Mouse (Mus musculus) intestine, embryonic 15.5 days (tissue): ENCODE data around the gene Slco1c1. TPM values are rescaled to one million over a fixed set of nuclear protein-coding genes. Genes with fewer than 3 reads are reported as not detected.

Experiments
- ATAC-seq: fragments of 200-750 bp; cut with Nextera tagmentation; 2 replicates; pipeline ENCODE4 v1.8.0; 2017; ENCODE audit warnings: moderate TSS enrichment, moderate library complexity
- H3K27ac ChIP-seq: fragments of 300-500 bp; sonication (generic); 2 replicates; pipeline ENCODE4 v1.5.1; 2015; ENCODE audit warnings: mild to moderate bottlenecking, inconsistent platforms
- H3K27me3 ChIP-seq: fragments of 300-500 bp; sonication (generic); replicated peaks from 2 replicates; pipeline ENCODE4 v1.6.1; 2015; ENCODE audit warnings: inconsistent platforms
- H3K36me3 ChIP-seq: fragments of 300-500 bp; sonication (generic); 2 replicates; pipeline ENCODE4 v1.6.1; 2015; ENCODE audit warnings: inconsistent platforms
- H3K4me1 ChIP-seq: fragments of 300-500 bp; sonication (generic); replicated peaks from 2 replicates; pipeline ENCODE4 v1.6.1; 2015; ENCODE audit warnings: inconsistent platforms
- H3K4me2 ChIP-seq: fragments of 300-500 bp; sonication (generic); replicated peaks from 2 replicates; pipeline ENCODE4 v1.6.1; 2015; ENCODE audit warnings: mild to moderate bottlenecking, inconsistent platforms
- H3K4me3 ChIP-seq: fragments of 300-500 bp; sonication (generic); replicated peaks from 2 replicates; pipeline ENCODE4 v1.5.1; 2015; ENCODE audit warnings: inconsistent platforms
- H3K9ac ChIP-seq: fragments of 300-500 bp; sonication (generic); 2 replicates; pipeline ENCODE4 v1.6.1; 2015; ENCODE audit warnings: inconsistent platforms
- H3K9me3 ChIP-seq: fragments of 300-500 bp; sonication (generic); 2 replicates; pipeline ENCODE4 v1.6.1; 2016; ENCODE audit warnings: inconsistent platforms
- WGBS: fragments of 180-500 bp; shearing (Covaris S2); methylation state at CpG from one replicate; pipeline ENCODE4 v1.1.7; 2015; 5-methylcytosine and 5-hydroxymethylcytosine counted together
- polyA plus RNA-seq: library from polyadenylated mRNA; unstranded; fragments of >200 nt; fragmentation: Nextera tagmentation; extraction: Ambion mirVana; gene quantifications from 2 replicates; pipeline ENCODE4 v1.2.1, GENCODE M21; 2015

Gene Slco1c1
- polyA plus RNA-seq: 0.19 and 0.20 TPM in 2 replicates

DNA sequence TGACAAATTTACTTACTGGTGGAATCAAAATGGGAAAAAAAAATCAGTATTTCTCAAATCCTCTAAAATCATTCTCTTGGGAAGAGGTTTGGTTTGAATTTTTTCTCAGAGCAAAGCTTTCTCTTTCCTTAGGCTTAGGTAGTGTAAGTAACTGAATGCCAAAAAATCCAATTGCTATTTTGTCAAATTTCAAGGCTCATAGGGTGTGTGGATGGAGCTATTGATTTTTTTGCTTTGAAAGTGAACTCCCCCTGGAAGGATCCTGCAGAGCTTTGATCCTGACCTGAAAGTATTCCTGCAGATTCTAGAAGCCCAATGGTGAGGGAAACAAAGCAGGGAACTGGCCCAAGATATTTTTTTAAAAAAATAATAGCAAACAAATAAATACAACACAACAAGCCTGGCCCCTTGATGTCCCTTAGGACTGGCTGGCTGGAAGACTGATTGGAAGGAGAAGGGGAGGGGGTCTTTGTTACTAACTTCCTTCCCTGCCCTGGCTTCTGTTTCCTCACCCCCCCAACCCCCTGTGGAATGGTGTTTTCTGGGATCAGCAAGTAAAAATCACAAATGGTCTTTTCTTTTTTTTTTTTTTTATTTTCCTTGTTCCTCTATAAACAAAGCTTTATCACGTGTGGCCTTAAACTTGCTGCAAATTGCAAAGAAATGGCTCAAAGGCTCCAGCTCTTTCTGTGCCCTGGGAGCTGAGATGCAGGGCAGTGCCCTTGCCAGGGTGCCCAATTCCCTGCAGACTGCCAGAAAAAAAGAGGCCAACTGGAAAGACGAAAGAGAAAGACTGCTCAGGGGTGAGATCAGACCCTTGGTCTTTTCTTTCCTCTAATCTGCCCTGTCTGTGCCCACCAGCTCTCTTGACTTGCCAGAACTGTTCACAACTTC is at the start of gene Slco1c1:
TSS of gene Slco1c1 (plus strand) at position 622 of the 894 bp plus-strand sequence.
- ATAC-seq: no peak
- 43% methylated on average over 2 of the region's 2 CpGs for WGBS
- no peaks in the 10 kb centered on the region for H3K27me3 ChIP-seq
- no peak within 1 kb of the TSS for H3K4me3 ChIP-seq
- no peaks in the 10 kb centered on the region for H3K9me3 ChIP-seq
- H3K9ac ChIP-seq: no peak within 1 kb of the TSS
- no peak within 1 kb of the TSS for H3K4me2 ChIP-seq
- no peaks in the 10 kb centered on the region for H3K4me1 ChIP-seq
- no peak within 1 kb of the TSS for H3K27ac ChIP-seq
- H3K36me3 ChIP-seq: no peaks in the 10 kb centered on the region

GRCm38 (mm10) chr6:141474696-141475095 is 49.5 kb upstream of the Slco1c1 start:
- Histone ChIP-seq H3K4me2 (no peak overlapping the region), H3K4me3 (no peak overlapping the region), H3K27me3 (no peaks in the 10 kb centered on the region), H3K27ac (no peak overlapping the region), H3K9me3 (no peaks in the 10 kb centered on the region), H3K4me1 (0 out of 2 replicates have a peak, but pooled peaks cover 3% of the 10 kb centered on the region), H3K9ac (no peak overlapping the region), H3K36me3 (peaks cover 10% of the 10 kb centered on the region)
- no peak for ATAC-seq
- WGBS: 42% methylated on average over 3 of the region's 3 CpGs

DNA sequence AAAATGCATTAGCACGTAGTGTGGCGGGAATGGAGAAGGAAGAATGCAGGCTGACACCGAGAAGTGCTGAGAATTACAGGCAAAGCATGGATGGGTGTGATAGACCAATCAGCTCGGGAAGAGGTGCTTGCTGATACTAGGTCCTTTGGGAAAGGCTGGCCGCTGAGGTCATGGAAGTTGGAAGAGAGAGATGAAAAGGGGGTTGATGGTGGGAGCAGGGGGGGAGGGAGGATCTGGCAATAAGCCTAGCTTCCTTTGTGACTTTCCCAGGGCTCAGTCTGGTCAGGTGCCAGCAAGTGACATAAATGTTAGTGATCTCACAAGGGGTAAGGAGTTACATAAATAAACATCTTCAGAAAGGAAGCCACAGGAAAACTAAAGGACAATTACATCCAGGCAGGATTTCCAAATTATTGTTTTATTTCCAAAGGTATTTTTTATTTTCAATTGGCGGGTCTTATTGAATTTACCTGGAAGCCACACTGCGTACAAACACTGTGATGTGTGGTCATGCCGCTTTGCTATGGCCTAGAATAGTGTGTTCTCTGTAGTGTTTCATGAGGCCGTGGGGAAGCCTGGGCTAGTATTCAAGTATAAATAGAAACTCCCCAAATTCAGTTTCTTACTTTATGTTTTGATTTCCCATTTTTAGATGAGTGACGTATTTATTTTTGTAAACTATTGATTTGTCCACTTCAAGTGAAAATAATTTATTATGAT is 38.7 kb upstream of the Slco1c1 start:
- Histone ChIP-seq H3K9me3 (no peaks in the 10 kb centered on the region), H3K4me2 (no peak overlapping the region), H3K27me3 (no peaks in the 10 kb centered on the region), H3K4me3 (no peak overlapping the region), H3K27ac (no peak overlapping the region), H3K9ac (no peak overlapping the region), H3K36me3 (no peaks in the 10 kb centered on the region), H3K4me1 (no peaks in the 10 kb centered on the region)
- 61% methylated on average over 10 of the region's 10 CpGs for WGBS
- peak; percentile 65; the same call in 1 of the 2 replicates for ATAC-seq

- Histone ChIP-seq H3K4me3 (no peak overlapping the region), H3K4me1 (no peaks in the 10 kb centered on the region), H3K9me3 (no peaks in the 10 kb centered on the region), H3K4me2 (no peak overlapping the region), H3K27ac (no peak overlapping the region), H3K9ac (no peak overlapping the region), H3K27me3 (no peaks in the 10 kb centered on the region), H3K36me3 (no peaks in the 10 kb centered on the region)
- peak; percentile 49; the same call in 1 of the 2 replicates for ATAC-seq
- WGBS: 75% methylated on average over 7 of the region's 7 CpGs
These were observed 36.9 kb upstream of the Slco1c1 start for GRCm38 (mm10) chr6:141487266-141487665.

DNA sequence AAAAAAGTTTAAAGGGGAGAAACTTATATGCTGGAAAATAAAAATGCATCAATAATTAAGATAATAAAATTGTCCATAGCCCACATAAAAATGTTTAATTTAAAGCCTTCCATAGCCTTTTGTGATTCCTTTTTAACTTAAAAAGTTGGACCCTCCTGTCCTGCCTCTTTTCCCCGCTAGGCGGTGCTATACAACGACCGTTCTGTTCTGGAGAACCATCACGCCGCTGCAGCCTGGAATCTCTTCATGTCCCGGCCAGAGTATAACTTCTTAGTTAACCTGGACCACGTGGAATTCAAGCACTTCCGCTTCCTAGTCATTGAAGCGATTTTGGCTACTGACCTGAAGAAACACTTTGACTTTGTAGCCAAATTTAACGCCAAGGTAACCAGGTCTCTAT is 35.5 kb upstream of the Slco1c1 start:
- H3K36me3 ChIP-seq: no peaks in the 10 kb centered on the region
- 24% methylated on average over 11 of the region's 11 CpGs for WGBS
- no peaks in the 10 kb centered on the region for H3K4me1 ChIP-seq
- no peak overlapping the region for H3K27ac ChIP-seq
- no peak overlapping the region for H3K4me2 ChIP-seq
- ATAC-seq: no peak
- no peak overlapping the region for H3K4me3 ChIP-seq
- no peak overlapping the region for H3K9ac ChIP-seq
- H3K9me3 ChIP-seq: no peaks in the 10 kb centered on the region
- H3K27me3 ChIP-seq: no peaks in the 10 kb centered on the region

- H3K9ac ChIP-seq: no peak overlapping the region
These were observed 29.3 kb upstream of the Slco1c1 start for GRCm38 (mm10) chr6:141494909-141495308.

GRCm38 (mm10) chr6:141495634-141496418 is 28.3 kb upstream of the Slco1c1 start:
- Histone ChIP-seq H3K27me3 (no peaks in the 10 kb centered on the region), H3K27ac (no peak overlapping the region), H3K9ac (no peak overlapping the region), H3K9me3 (no peaks in the 10 kb centered on the region), H3K36me3 (peaks cover 17% of the 10 kb centered on the region), H3K4me2 (no peak overlapping the region), H3K4me3 (no peak overlapping the region), H3K4me1 (no peaks in the 10 kb centered on the region)
- WGBS: 44% methylated on average over 13 of the region's 13 CpGs
- no peak for ATAC-seq

More at GRCm38 (mm10) chr6:141494909-141495308, 29.3 kb upstream of the Slco1c1 start:
- Histone ChIP-seq H3K36me3 (peaks cover 17% of the 10 kb centered on the region), H3K4me3 (no peak overlapping the region), H3K9me3 (no peaks in the 10 kb centered on the region), H3K4me2 (no peak overlapping the region), H3K27ac (no peak overlapping the region), H3K27me3 (no peaks in the 10 kb centered on the region), H3K4me1 (no peaks in the 10 kb centered on the region)
- WGBS: 91% methylated on average over 4 of the region's 4 CpGs
- no peak for ATAC-seq

DNA sequence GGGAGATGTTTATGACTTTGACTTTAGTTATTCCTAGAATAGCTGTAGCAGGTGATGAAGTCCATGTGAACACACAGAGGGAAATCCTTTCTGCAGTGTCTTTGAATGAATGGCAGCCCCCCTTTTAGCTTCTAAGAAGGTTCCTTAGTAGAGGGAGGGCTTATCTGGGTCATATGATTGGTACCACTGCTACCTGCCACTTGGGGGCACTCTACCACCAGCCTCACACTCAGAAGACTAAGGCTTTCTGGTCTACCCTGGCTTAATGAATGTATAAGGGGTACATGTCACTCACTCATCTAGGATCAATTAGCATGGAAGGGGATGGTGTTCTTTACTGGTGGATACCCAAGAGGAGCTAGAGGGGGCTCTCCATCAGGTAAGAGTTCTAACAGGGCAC is 24.7 kb upstream of the Slco1c1 start:
- H3K9ac ChIP-seq: no peak overlapping the region
- no peaks in the 10 kb centered on the region for H3K9me3 ChIP-seq
- ATAC-seq: no peak
- H3K4me2 ChIP-seq: no peak overlapping the region
- no peaks in the 10 kb centered on the region for H3K27me3 ChIP-seq
- no peaks in the 10 kb centered on the region for H3K4me1 ChIP-seq
- H3K36me3 ChIP-seq: peaks cover 15% of the 10 kb centered on the region
- H3K27ac ChIP-seq: no peak overlapping the region
- no peak overlapping the region for H3K4me3 ChIP-seq

DNA sequence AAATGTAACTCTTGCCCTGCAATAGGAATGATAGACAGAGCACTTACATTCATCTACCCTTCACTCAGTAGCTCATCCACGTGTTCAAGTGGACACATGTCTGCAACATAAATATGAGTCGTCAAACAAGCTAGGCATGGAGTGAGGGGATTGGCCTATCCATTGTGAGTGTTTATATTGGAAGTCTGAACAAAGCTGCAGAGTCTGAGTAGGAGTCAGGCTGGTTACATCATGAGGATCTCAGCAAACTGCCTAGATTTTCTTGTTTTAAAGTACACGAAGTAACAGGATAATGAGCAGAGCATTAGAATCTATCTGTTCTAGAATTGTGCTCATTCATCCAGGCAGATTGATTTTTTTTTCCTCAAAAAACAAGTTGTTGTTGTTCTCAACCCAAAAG is 23.0 kb upstream of the Slco1c1 start:
- no peak overlapping the region for H3K9ac ChIP-seq
- no peaks in the 10 kb centered on the region for H3K4me1 ChIP-seq
- 44% methylated on average over 3 of the region's 3 CpGs for WGBS
- H3K36me3 ChIP-seq: peaks cover 12% of the 10 kb centered on the region; the same call in 1 of the 2 replicates
- H3K4me3 ChIP-seq: no peak overlapping the region
- no peaks in the 10 kb centered on the region for H3K27me3 ChIP-seq
- H3K9me3 ChIP-seq: no peaks in the 10 kb centered on the region
- no peak overlapping the region for H3K27ac ChIP-seq
- no peak overlapping the region for H3K4me2 ChIP-seq
- no peak for ATAC-seq

DNA sequence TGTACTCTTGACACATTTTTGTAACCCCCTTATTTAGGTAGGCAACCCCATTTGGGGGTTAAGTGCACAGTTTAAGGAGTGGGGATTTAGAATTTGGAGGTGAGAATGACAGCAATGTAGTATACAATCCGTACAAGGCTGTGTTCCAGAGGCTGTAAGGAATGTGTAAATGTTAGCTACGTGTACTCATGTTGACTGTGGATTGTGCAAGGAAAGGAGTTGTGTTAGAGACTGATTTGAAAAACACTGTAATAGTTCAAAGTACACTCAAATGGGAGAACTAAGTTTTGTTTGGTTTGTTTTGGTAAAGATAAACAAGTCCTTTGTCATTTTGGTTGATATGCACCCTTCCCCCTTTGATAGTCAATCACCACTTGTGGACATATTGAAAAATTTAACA is 1.6 kb upstream of the Slco1c1 start:
- no peak for ATAC-seq
- H3K9ac ChIP-seq: no peak overlapping the region
- no peak overlapping the region for H3K4me2 ChIP-seq
- H3K27me3 ChIP-seq: no peaks in the 10 kb centered on the region
- 73% methylated on average over 2 of the region's 2 CpGs for WGBS
- H3K36me3 ChIP-seq: no peaks in the 10 kb centered on the region
- H3K27ac ChIP-seq: no peak overlapping the region
- no peak overlapping the region for H3K4me3 ChIP-seq
- H3K4me1 ChIP-seq: no peaks in the 10 kb centered on the region
- no peaks in the 10 kb centered on the region for H3K9me3 ChIP-seq

DNA sequence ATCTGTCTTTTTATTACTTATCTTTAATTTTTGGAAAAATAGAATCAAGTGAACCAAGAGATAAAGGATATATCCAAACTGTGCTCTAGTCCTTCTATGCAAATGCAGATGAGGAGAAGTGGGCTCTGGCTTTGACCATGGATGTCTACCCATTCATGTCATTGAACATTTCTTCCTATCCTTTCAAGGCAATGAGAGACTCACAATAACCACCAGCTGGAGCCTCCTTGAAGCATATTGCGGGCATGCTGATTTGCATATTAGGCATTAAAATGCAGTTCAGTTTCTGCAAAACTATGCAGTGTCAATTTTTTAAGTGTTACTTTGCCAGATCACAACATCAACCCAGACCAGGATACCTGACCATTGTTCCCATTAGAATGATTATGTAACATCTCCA is 1.6 kb downstream of the Slco1c1 start:
- Histone ChIP-seq H3K36me3 (no peaks in the 10 kb centered on the region), H3K27ac (no peak overlapping the region), H3K4me1 (no peaks in the 10 kb centered on the region), H3K9me3 (no peaks in the 10 kb centered on the region), H3K4me3 (no peak overlapping the region), H3K9ac (no peak overlapping the region), H3K27me3 (no peaks in the 10 kb centered on the region), H3K4me2 (no peak overlapping the region)
- ATAC-seq: no peak
- WGBS: 91% methylated on average over 1 of the region's 1 CpGs

- Histone ChIP-seq H3K4me2 (no peak overlapping the region), H3K9me3 (no peaks in the 10 kb centered on the region), H3K4me3 (no peak overlapping the region), H3K36me3 (no peaks in the 10 kb centered on the region), H3K27me3 (no peaks in the 10 kb centered on the region), H3K4me1 (no peaks in the 10 kb centered on the region), H3K9ac (no peak overlapping the region), H3K27ac (no peak overlapping the region)
- ATAC-seq: no peak
- WGBS: 75% methylated on average over 6 of the region's 6 CpGs
These were observed 6.7 kb downstream of the Slco1c1 start for GRCm38 (mm10) chr6:141530865-141531264.
